Mouse (Mus musculus) lung, postnatal 25 days (tissue): ENCODE measurements around the gene Cse1l.
A peak's percentile ranks its signal among the peaks of the same experiment; 100 is the strongest.

Experiments used
- DNase-seq: peaks from one replicate; pipeline ENCODE4 v3.0.0; 2022; ENCODE audit warnings: low spot score

Gene Cse1l

DNA sequence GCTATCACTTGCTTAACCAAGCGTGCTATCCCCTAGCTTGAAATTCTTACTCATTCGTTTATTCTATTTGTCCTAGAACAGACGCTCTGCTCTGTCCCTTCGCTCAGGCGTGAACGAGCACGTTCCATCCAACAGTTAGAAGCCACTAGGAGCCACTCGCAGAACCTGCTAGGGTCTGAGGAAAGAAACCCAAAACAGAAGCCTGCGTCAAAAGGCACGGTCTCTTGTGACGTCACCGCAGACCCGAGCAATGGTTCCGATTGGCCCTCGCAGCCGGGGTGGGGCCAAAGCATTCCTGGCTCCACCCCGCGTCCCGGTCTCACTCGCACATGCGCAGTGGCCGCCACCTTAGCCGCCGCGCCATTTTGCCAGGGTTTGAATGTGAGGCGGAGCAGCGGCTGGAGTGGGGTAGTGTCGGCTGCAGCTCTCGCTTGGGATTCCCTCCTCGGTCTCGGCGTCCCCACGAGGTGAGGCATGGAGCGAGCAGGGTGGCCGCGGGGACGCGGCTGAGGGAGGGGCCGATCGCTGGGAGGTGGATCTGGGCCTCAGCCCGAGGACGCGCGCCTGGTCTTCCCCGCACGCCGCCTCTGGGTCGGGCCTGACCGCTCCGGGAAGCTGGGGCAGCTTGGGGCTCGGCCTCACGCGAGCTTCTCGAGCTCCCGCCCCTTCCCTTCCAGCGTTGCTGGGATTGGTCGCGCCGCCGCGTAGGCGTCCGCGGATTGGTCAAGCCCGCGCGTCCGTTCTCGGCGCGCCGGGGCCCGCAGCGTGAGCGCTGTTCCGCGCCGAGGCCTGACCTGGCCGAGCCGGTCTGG, at the start of gene Cse1l:
Gene Cse1l (plus strand): TSS at position 330 of the 812 bp plus-strand sequence.
- peak; percentile 96 for DNase-seq

DNA sequence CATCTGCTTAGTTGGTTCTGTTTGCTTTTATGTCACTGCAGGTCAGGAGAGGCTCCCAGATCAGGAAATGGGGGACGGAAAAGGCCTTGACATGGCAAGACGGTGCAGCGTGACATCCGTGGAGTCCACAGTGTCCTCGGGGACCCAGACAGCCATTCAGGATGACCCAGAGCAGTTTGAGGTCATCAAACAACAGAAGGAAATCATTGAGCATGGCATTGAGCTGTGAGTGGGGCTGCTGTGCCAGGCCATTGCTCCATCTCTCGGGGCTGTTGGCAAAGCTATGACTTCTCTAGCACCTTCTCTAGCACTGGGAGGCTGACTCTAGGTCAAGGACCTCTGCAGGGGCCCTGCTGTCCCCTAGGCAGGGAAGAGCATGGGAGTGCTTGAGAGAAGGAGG, 49.5 kb upstream of the Cse1l start:
- no peak for DNase-seq

DNA sequence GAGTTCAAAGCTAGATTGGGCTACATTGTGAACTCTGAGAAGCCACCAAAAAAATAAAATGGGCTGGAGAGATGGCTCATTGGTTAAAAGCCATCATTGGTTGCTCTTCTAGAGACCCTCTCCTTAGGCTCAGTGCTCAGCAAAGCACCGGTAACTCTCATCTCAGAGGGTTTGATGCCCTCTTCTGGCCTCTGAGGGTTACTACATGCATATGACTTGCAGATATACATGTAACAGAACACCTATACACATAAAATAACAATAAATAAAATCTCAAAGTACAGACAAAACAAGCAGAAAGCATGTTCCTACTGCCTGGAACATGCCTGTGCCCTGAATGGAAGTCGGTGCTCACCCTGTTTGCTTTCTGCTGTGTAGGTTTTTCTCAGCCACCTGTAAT, 48.7 kb upstream of the Cse1l start:
- no peak for DNase-seq

DNA sequence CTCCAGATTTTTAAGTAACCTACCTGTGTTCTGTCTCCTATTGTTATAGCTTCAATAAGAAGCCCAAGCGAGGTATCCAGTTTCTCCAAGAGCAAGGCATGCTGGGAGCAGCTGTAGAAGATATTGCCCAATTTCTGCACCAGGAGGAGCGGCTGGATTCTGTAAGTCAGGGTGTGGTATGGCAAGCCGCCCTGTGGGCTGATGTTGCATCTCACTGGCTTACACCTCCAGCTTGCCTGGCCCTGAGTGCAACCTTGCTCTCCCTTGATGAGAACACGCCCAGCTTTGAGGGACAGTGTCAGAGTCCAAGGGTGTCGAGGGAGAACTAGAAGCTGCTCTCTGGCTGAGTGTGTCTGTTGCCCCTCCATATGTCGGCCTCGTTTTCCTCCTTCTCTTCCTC, 46.6 kb upstream of the Cse1l start:
- no peak for DNase-seq

DNA sequence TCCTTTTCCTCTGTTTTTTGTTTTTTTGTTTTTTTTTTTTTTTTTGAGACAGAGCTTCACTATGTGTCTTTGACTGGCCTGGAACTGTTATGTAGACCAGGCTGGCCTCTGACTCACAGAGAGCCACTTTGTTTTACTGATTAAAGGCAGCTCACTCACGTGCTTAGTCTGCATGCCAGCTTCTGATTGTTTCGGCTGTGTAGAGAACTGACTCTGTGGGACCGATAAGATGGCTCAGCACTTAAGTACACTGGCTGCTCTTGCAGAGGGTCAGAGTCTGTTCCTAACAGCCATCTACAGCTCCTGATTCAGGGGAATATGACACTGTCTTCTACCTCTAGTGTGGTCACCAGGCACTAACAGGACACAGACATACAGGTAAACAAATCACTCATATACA, 43.3 kb upstream of the Cse1l start:
- no peak for DNase-seq

DNA sequence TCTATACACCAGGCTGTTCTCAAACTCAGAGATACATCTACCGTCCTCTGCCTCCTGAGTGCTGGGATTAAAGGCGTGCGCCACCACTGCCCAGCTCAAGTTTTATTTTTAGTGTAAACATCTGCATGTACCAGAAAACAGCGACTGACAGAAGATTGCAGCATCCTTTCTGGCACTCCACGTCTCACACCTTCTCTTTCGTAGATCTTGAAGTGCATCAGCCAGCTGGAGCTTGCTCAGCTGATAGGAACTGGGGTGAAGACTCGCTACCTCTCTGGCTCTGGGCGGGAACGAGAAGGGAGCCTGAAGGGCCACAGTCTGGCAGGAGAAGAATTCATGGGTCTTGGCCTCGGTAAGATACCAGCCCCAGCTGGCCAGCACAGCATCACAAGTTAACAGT, 40.4 kb upstream of the Cse1l start:
- no peak for DNase-seq

DNA sequence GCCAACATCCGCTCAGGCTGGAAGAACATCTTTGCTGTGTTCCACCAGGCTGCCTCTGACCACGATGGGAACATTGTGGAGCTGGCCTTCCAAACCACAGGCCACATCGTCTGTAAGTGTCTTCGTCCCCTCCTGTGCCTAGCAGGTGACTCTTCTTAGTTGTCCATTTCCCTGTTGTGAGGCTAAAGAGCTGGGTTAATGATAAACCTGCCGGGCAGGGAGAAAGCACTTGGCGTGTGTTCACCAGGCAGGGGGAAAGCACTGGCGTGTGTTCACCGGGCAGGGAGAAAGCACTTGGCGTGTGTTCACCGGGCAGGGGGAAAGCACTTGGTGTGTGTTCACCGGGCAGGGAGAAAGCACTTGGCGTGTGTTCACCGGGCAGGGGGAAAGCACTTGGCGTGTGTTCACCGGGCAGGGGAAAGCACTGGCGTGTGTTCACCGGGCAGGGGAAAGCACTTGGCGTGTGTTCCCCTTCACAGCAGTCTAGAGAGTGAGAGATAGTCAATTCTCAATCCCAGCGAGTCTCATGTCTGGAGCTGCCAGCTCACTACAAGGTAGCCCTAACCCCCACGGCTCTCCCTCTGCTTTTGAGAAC, 35.5 kb upstream of the Cse1l start:
- DNase-seq: no peak

DNA sequence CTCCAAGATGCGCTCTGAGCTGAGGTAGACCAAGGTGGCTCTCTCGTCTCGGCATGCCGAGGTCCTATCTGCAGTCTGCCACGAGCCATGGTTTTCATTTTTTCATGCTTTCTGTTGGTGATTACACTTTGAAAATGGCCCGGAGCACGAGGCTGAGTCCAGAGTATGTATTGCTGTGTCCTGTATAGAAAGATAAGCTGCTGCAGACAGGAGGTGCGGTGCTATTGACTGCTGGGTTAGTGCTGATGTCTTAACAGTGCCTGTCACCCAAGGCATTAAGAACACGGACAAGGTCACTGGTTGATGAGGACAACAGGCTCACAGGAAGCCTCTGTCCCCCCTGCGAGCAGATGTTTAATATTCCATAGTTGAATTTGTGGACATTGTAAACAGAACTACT, 34.9 kb upstream of the Cse1l start:
- no peak for DNase-seq

DNA sequence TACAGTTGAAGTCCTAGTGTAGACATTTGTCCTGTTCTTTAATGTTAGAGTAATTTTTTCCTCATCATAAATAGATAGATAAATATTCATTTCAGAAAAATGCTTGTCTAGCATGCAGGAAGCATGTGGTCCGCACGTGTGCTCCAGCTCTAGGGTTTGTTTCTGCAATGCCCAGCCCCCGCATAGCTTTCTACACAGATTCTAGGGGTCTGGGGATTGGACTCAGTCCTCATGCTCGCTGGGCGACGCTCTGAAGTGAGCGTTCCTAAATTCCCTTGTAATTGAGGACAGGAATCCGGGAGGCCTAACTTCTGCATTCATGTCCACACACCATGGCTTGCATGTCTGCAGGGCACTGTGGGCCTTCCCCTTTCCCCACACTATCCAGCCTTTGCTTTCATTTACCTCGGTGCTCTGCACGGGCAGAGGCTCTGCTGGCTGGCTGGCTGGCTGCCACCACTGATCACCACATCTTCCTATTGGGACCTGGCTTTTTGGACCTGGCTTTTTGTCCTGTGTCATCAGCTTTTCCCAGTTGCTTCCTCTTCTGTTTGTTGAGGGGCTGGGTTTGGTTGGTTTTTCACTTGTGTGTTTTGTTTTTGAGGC, 31.1 kb upstream of the Cse1l start:
- no peak for DNase-seq

DNA sequence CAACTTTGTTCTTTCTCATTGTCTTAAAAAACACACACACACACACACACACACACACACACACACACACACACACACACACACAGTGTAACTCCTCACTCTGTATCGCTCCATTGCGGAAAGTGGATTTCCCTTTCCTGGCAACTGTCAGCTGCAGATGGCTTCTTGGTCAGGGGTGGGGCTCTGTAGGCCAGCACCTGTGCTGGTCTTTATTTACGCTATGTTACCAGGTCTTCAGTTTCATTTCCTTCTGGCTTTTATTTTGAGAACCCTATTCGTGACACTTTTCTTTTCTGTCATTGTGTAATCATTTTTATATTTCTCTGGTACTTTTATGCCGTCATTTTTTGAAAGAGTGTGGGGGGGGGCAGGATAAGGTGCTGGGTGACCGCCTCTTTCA, 30.3 kb upstream of the Cse1l start:
- DNase-seq: no peak

DNA sequence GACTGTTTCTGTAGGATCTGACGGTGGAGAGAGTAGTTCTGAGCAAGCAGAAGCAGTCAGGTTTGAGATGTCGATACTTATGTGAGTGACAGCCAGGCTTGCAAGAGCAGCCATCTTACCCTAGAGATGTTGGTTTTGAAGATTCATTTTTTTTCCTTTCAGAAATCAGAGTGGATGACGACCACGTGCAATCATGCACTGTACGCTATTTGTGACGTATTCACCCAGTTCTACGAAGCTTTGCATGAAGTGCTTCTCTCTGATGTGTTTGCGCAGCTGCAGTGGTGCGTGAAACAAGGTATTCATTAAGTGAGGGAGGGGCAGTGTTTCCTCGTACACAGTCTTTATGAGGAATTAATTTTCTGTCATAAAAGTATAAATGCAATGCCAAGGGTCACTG, 29.5 kb upstream of the Cse1l start:
- no peak for DNase-seq

DNA sequence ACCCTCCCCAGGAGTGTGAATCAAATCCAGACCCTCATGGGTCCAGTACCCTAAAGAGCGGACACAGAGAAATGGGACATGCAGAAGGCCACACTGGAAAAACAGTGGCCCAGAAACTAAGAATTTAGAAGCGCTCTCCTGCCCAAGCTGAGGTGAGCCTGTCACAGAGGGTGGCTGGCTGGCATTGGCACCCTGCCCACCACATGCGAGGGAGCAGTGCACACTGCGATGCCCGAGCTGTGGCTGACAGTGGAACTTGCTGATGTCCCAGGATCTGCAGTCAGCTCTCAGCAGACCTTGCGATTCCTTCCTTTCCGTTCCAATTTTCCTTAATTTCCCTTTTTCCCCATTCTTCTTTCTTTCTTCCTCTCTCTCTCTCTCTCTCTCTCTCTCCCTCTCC, 20.8 kb upstream of the Cse1l start:
- no peak for DNase-seq

DNA sequence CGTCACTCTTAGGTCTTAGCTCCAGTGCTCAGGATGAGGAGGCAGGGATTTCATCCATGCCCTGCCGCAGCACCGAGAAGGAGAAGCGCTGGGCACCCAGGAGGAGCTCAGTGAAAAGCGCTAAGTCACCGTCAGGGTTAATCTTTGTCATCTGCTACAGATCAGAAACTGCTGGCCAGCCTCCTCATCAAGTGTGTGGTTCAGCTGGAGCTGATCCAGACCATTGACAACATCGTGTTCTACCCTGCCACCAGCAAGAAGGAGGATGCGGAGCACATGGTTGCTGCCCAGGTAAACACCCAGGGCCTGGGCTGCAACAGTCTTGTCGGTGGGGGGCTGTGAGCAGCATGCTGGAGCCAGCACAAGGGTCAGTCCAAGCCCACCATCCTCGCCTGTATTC, 20.2 kb upstream of the Cse1l start:
- DNase-seq: no peak

DNA sequence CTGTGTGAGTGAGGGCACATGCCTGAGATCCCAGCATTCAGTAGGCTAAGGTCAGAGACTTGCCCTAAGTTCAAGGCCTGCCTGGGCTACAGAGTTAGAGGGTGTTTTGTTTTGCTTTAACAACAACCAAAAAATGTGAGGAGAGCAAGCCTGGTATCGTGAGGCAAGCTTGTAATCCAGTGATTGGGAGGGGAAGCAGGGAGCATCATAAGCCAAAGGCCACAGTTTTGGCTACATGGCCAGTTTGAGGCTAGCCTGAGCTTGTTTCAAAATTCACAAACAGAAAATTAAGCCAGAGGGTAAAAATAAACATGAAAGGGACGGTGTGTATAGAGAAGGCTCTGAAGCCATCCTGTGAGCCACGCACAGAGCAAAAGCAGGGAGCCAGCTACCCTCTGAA, 19.6 kb upstream of the Cse1l start:
- DNase-seq: no peak

DNA sequence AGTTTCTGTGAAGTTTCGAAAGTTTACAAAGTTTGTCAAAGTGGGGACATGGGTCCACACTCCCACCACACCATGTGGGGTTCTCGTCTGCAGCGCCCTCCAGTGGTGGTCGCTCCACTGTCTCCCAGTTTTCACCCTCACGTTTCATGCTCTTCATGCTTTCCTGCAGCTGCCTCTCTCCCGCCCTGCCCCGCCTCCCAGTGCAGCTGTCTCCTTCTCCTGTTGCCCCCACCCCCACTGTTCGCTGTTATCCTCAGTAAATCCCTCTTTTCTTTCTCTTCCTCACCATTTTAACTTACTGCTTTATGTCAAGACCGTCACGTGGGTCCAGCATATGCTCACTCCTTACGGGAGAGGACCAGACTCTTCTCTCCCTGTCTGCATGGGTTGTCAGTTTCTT, 18.0 kb upstream of the Cse1l start:
- DNase-seq: no peak

DNA sequence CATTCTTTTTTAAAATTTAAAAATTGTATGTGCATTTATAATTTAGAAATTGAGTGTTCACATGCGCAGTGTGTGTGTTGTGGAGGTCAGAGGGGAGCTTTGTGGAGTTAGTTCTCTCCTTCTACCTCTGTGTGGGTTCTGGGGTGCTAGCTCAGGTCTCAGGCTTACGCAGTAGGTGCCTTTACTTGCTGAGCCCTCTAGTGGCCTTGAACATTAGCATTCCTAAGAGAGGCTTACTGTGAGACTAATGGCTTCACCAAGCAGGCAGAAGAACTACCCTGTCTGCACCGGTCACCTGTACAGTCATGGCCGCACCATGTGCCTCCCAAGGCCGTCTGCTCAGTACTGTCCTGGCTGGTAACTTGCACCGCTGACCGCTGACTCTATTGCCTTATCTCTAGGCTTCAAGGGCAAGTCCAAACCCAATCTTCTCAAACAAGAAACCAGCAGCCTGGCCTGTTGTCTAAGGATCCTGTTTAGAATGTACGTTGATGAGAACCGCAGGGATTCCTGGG, 14.4 kb upstream of the Cse1l start:
- no peak for DNase-seq

DNA sequence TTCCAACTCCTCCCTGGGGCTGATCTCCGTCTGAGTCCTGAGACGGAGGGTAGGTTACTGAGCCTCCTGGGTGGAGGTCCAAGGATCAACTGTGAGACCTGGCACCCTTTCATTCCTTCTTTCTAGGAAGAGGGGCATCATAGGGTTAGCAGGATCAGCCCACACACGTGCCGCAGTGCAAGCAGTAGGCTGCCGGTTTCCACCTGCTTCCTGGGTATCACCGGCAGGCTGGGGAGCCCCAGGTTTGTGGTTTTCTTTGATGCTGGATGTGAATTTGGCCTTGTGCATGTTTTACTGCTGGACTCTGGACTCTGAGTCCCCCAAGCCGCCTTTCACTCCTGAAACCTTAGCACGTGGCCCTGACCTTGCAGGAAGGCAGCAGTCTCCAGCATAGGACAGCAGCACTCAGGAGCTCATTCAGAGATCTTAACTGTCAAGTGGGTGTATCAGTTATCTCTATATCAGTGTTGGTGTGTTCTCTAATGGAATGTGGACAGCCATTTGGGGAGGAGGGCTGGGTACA, 13.6 kb upstream of the Cse1l start:
- DNase-seq: no peak

DNA sequence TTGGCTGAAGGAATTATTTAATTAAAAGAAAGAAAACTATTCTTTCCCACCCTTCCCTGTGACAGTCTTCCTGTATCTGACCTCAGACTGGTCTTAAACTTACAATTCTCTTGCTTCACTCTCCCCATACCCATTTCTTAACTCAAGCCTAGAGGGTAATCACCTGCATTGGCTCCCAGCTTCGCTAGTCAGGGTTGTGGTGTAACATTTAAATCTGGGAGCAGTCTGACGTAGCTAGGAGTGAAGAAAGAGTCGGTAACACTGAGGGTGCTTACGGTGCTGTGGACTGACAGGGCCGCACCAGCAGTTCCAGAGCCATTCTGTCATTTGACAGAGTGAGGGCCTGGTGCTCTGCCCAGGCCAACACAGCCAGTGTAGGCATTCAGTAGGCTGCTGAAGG, 12.8 kb upstream of the Cse1l start:
- no peak for DNase-seq

DNA sequence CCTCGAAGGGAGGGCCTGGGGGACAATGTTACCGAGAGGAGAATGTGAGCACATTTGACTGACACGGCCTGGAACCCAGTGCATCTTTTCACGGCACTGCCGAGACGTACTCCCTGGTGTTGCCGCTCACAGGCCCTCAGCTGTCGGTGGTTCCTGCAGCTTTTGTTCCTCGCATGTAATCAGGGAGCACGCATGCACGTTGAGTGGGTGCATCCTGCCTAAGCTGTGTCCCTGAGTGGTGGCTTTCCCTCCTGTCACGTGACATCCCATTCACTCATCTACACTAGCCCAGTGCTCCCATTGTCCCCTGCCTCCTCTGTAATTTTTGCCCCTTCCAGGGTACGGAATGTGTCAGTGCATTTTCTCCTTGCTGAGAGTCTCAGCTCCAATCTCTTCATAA, 9.5 kb upstream of the Cse1l start:
- no peak for DNase-seq

DNA sequence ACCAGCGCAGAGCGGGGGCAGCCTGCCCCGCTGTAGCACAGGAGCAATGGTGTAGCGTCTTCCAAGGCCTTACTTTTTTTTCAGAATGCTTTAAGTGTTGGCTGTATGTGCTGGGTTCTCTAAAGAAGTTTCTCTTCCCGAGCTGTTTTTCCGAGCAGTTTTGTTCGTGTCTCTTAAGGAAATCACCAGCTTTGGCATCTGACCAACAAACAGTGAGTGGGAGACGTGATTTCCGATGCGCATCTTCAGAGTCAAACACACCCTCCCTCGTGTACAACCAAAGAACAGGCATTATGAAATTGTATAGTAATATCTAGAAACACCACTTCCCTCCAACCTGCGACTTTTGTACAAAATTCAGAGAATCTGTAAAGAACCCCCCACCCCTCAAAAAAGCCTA, 8.9 kb upstream of the Cse1l start:
- DNase-seq: no peak

DNA sequence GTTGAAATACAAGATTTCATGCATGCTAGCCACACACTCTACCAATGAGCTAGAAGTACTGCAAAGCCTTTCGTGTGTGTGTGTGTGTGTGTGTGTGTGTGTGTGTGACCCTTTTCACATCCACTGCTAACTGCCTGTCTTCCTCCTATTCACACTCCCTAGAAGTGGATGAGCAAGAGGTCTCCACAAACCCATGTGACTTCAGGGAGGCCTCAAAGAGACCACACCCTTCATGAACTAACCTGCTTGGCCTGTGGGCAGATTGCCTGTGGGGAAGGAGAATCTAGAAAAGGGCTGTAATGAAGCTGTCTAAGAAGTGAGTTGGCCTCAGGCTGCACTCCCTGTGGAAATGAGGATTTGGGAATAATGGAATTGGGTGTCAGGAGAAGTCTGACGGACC, 6.7 kb upstream of the Cse1l start:
- no peak for DNase-seq

DNA sequence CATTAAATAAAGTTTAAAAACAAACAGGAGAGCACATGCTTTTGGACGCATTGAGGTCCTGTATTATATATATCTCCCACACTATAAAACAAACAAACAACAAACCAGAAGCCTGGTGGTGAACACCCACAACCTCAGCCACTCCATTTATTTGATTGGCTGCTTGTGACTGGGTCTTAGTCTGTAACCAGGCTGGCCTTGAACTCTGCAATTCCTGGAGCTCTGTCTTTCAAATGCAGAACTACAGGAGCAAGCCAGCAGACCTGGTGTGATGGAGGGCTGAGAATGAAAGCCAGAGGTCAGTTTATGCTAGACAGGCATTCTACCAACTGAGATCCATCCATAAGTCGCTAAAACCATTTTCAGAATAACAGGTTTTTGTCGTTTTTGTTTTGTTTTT, 6.1 kb upstream of the Cse1l start:
- no peak for DNase-seq

DNA sequence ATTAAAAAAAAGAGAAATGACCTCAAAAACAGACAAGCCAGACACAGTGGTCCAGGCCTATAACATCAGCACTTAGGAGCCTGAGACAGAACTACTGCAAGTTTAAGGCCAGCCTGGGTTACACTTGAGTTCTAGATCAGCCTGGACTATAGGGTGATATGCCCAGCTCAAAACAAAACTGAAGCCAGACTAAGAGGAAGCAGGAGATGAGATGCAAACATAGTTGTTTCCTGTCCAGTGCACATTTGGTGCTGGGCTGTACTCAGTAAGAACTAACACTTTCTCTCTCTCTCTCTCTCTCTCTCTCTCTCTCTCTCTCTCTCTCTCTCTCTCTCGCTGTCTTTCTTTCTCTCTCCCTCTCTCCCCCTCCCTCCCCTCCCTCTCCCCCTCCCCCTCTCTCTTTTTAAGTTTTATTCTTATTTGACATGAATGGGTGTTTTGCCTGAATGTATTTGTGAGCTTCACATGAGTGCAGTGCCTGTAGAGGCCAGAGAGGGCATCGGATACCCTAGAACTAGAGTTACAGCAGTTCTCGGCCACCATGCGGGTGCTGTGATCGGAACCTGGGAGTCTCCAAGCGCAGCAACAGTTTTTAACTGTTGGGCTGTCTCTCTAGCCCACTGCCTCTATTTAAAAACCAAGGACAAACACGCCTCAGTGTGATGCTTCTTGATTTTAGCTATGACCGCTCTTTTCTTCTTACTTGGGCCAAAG, 4.9 kb upstream of the Cse1l start:
- no peak for DNase-seq
